Mouse (Mus musculus): ENCODE results near the gene Plcxd1.
"Not testable (repeated sequence)": the region's sequence is repeated elsewhere in the genome, so short reads cannot be mapped to it uniquely, and the experiment has no call there.

The Plcxd1 gene

DNA sequence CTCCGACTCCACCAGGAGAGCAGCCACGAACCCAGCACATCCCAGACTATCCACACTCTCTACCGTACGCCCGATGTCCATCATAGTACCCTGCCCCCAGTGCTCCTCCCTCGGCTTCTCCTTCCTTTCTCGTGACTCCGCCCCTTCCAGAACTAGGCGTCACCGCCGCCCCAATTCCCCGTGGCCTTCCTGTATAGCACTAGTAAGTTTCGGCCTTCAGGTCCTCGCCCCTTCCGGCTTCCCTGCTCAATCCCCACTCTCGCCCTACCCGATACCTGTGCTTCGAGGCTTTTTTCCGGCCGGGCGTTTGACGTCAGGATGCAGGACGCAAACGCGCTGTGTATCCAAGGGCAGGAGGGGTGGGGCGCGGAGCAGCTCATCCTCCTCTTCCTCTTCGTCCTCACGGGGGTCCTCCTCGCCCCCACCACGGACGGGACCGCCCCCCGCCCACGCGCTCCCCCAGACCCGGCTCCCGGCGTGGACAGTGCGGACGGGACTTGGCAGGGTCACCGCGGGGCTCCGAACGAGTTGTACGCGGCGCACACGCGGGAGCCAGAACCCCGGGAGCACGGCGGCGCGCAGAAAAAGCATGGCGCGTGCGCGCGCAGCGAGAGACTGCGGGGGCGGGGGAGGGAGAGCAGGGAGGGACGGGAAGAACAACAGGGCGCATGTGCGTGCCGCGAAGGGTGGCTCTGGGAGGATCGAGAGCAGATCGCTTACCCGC lies 8.0 kb downstream of the Plcxd1 start, which contains the start of gene Gtpbp6:
Gene Gtpbp6, minus strand, starts transcription at position 617 of the 724 bp plus-strand sequence.
- DNase-seq (ENCODE audit: low spot score), result peak; percentile 90

DNA sequence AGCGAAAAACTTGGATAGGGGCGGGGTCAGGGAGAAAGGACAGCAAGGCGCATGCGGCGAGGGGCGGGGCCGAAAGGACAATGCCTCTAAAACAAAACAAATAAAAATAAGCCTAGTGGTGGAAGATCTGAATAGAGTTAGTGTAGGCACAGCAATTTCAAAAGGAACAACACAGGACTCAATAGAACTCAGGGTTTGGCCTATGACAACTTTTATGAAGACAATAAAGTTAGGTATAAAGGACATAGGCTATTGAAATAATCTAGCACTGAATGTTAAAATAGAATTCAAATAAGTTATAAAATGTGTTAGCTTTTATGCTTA lies 8.5 kb downstream of the Plcxd1 start:
- no peak for DNase-seq (ENCODE audit: low spot score)

- peak; percentile 82 for DNase-seq (ENCODE audit: low spot score)
Observed at GRCm38 (mm10) chr5:110109991-110110441, 10.2 kb downstream of the Plcxd1 start, which contains the start of gene Zfp605. TSS of gene Zfp605 (plus strand) at chr5:110110092.

DNA sequence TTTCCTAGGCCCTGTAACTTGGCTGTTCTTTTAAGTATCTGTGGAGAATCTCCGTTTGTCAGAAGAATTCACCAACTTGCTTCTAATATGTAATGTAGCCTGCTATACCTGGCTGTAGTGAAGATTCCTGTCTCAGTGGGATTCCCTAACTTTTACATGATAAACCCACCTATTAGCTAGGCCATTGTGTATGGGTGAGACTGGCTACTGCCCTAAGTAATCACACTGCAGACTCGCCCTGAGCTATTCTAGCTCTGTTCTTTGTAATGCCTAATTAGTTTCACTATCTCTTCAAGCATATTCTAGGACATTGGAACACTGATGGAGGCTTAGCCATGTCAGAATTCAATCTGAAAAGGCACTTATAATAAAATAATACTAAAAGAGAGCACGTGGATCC lies 22.6 kb downstream of the Plcxd1 start:
- not testable (repeated sequence) for DNase-seq (ENCODE audit: low spot score)

DNA sequence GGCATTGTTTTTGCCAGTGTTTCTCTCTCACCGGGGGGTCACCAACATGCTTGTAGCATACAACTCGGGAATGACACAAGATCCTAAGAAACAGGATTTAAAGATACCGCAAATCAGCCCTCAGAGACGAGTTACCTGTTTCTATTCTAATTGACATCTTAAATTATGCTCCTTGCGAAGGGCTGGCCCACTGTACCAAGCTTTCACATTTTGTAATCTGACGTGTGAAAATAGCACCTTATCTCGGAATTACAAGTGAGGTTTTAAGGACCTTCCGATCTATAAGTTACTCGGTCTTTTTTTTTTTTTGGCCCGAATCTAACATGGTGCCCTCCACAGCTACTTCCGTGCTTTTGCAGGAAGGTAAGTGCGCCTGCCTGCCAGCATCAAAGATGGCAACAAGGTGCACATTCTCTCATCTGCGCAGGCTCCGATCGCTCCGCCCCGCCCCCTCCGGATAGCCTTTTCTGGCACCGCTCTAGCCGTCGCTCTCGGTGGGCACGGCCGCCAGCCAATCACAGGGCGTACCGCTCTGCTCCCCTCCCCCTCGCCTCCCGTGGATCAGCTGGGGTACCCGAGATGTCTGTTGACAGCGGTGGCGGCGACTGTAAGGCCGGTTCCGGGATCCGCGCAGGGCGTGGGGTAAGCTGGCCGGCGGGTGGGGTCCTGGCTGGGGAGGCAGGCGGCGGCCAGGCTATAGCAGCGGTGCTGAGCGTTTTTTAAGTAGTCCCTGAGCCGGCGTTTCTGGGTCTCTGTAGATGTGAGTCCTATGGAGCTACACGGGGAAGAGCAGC lies 35.7 kb downstream of the Plcxd1 start, which contains the start of gene Chfr:
Gene Chfr, plus strand, starts transcription at position 550 of the 794 bp plus-strand sequence.
- peak; percentile 97 for DNase-seq (ENCODE audit: low spot score)

GRCm38 (mm10) chr5:110136087-110136464 lies 36.3 kb downstream of the Plcxd1 start:
- DNase-seq (ENCODE audit: low spot score), result no peak

DNA sequence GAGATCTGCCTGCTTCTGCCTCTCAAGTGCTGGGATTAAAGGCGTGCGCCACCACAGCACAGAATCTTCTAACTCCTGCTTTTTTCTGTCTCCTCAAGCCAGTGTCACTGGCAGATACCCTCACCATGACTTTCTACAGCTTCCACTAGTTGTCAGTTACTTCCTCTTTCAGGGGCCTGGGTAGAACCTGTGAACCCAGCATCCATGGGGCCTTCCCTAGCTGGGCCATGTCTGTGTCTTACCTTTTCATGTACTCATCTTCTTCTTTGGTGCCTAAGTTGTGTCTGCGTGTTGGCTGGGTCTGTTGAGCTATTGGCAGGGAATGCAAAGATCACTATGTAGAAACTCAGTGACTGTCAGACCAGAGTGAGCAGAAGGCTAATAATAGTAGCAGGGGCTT lies 38.0 kb downstream of the Plcxd1 start:
- DNase-seq (ENCODE audit: low spot score), result no peak

- DNase-seq (ENCODE audit: low spot score), result no peak
Observed at GRCm38 (mm10) chr5:110139325-110139724, 39.6 kb downstream of the Plcxd1 start.

DNA sequence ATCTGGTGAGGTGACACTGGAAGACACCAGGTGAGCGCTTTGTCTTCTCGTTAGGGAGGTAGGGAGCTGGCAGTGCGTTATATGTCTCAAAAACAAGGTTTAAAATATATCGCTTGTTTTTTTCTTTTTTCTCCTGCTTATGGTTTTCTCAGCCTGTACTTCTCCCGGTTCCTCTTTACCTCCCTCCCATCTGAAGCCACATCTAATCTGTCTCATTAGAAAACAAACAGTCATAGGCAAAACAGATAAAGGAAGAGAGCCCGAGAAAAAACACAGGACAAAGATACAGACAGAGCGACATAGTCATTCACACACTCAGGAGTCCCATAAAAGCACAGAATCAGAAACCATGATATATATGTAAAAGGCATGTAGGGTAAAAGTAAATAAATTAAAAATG lies 40.7 kb downstream of the Plcxd1 start:
- DNase-seq (ENCODE audit: low spot score), result no peak

GRCm38 (mm10) chr5:110142309-110142708 lies 42.5 kb downstream of the Plcxd1 start:
- no peak for DNase-seq (ENCODE audit: low spot score)

DNA sequence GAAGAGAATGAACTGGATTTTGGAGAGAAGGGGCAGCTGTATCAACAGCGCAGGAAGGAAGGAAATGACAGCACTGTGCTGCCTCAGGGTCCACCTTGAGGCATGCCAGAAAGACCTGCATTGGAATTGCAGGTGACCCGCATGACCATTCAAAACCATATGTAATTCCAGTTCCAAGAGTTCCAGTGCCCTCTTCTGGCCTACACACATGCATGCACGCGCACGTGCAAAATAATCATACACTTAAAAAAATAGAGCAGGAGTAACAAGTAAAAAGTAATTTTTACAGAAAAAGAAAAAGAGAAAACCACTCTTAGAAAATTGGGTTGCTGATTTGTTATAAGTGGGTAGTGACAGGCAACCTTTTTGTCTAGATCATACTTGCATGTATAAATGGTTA lies 43.2 kb downstream of the Plcxd1 start:
- DNase-seq (ENCODE audit: low spot score), result no peak
